Mouse (Mus musculus) heart, adult 9 months (tissue): ENCODE results near the gene Gosr2.

Experiments used
- DNase-seq, 2 experiments: peaks; one replicate each; pipeline ENCODE4 v3.0.0; 2022; ENCODE audit warnings: low spot score in 2 of 2

The Gosr2 gene

GRCm38 (mm10) chr11:103697565-103698176 lies at the start of gene Gosr2:
Gene Gosr2, minus strand, starts transcription at chr11:103697898.
- DNase-seq, result peak; percentile 93 to 95

GRCm38 (mm10) chr11:103735046-103735781 lies 37.5 kb upstream of the Gosr2 start:
- no peak for DNase-seq

GRCm38 (mm10) chr11:103734411-103735045 lies 36.8 kb upstream of the Gosr2 start:
- DNase-seq, result no peak

GRCm38 (mm10) chr11:103733961-103734360 lies 36.3 kb upstream of the Gosr2 start:
- DNase-seq, result no peak

- DNase-seq, result no peak
These were observed 35.4 kb upstream of the Gosr2 start for GRCm38 (mm10) chr11:103733069-103733468.

- DNase-seq, result no peak
These were observed 34.6 kb upstream of the Gosr2 start for GRCm38 (mm10) chr11:103732306-103732705.

- DNase-seq, result no peak
These were observed 33.9 kb upstream of the Gosr2 start for GRCm38 (mm10) chr11:103731594-103731993.

GRCm38 (mm10) chr11:103729282-103729985 lies 31.7 kb upstream of the Gosr2 start:
- DNase-seq, result peak in 1 of 2 experiments; percentile 8

GRCm38 (mm10) chr11:103724331-103724771 lies 26.7 kb upstream of the Gosr2 start:
- no peak for DNase-seq

- DNase-seq, result no peak
These were observed 24.4 kb upstream of the Gosr2 start for GRCm38 (mm10) chr11:103722040-103722481.

GRCm38 (mm10) chr11:103721468-103722039 lies 23.9 kb upstream of the Gosr2 start:
- DNase-seq, result peak in 1 of 2 experiments; percentile 7

GRCm38 (mm10) chr11:103719436-103719835 lies 21.7 kb upstream of the Gosr2 start:
- DNase-seq, result no peak

- no peak for DNase-seq
These were observed 19.3 kb upstream of the Gosr2 start for GRCm38 (mm10) chr11:103716971-103717370.

- DNase-seq, result no peak
These were observed 16.4 kb upstream of the Gosr2 start for GRCm38 (mm10) chr11:103714074-103714473.

GRCm38 (mm10) chr11:103711851-103712587 lies 14.3 kb upstream of the Gosr2 start:
- DNase-seq, result no peak

GRCm38 (mm10) chr11:103709982-103710381 lies 12.3 kb upstream of the Gosr2 start:
- DNase-seq, result no peak

GRCm38 (mm10) chr11:103707005-103707404 lies 9.3 kb upstream of the Gosr2 start:
- peak; percentile 77 to 81 for DNase-seq

- DNase-seq, result peak; percentile 31 to 52
These were observed 528 bp upstream of the Gosr2 start for GRCm38 (mm10) chr11:103698226-103698625.

- no peak for DNase-seq
These were observed 690 bp downstream of the Gosr2 start for GRCm38 (mm10) chr11:103696851-103697564.

- DNase-seq, result no peak
These were observed 4.5 kb downstream of the Gosr2 start for GRCm38 (mm10) chr11:103693241-103693640.
